Mouse (Mus musculus): ENCODE data around the gene Shank2. TPM values are rescaled to one million over a fixed set of nuclear protein-coding genes. Genes with fewer than 3 reads are reported as not detected.

The Shank2 gene
- polyA plus RNA-seq, 1 experiment from 2014 or later = 0.92 TPM

- DNase-seq = no peak
- Histone ChIP-seq H3K9me3 (ENCODE audit: low read length) (no peaks in the 10 kb centered on the region), H3K4me1 (ENCODE audit: insufficient read depth) (no peaks in the 10 kb centered on the region), H3K27ac (ENCODE audit: low read depth) (no peak overlapping the region), H3K4me3 (ENCODE audit: low read depth, low read length) (no peak overlapping the region), H3K4me2 (ENCODE audit: low read depth, low read length) (no peak overlapping the region), H3K9ac (replicated peaks) (no peak overlapping the region), H3K27me3 (ENCODE audit: insufficient read depth, low read length) (no peaks in the 10 kb centered on the region), H3K36me3 (replicated peaks; ENCODE audit: insufficient read depth, low read length) (no peaks in the 10 kb centered on the region)
- TF ChIP-seq CTCF (IDR thresholded peaks at IDR 0.05; ENCODE audit: low read depth) (no peak), EP300 (IDR thresholded peaks at IDR 0.05; ENCODE audit: low read depth) (no peak)
- 86% methylated on average over 10 of the region's 10 CpGs for WGBS (ENCODE audit: insufficient replicate concordance)
- ATAC-seq = no peak
Measured at GRCm38 (mm10) chr7:144325603-144326002, 323.9 kb downstream of the Shank2 start.

- H3K9ac ChIP-seq (replicated peaks) = no peak overlapping the region
- TF ChIP-seq EP300 (IDR thresholded peaks at IDR 0.05; ENCODE audit: low read depth) (no peak), CTCF (IDR thresholded peaks at IDR 0.05; ENCODE audit: low read depth) (no peak)
- ATAC-seq (no peak), DNase-seq (no peak)
- H3K9me3 ChIP-seq (ENCODE audit: low read length) = no peaks in the 10 kb centered on the region
- no peak overlapping the region for H3K4me3 ChIP-seq (ENCODE audit: low read depth, low read length)
- H3K27me3 ChIP-seq (ENCODE audit: insufficient read depth, low read length) = no peaks in the 10 kb centered on the region
- no peaks in the 10 kb centered on the region for H3K4me1 ChIP-seq (ENCODE audit: insufficient read depth)
- H3K27ac ChIP-seq (ENCODE audit: low read depth) = no peak overlapping the region
- WGBS (ENCODE audit: insufficient replicate concordance) = 67% methylated on average over 2 of the region's 2 CpGs
- H3K4me2 ChIP-seq (ENCODE audit: low read depth, low read length) = no peak overlapping the region
- no peaks in the 10 kb centered on the region for H3K36me3 ChIP-seq (replicated peaks; ENCODE audit: insufficient read depth, low read length)
Measured at GRCm38 (mm10) chr7:144329403-144329890, 327.7 kb downstream of the Shank2 start.

GRCm38 (mm10) chr7:144336626-144337025 is 334.9 kb downstream of the Shank2 start:
- no peak overlapping the region for H3K4me3 ChIP-seq (ENCODE audit: low read depth, low read length)
- TF ChIP-seq EP300 (IDR thresholded peaks at IDR 0.05; ENCODE audit: low read depth) (no peak), CTCF (IDR thresholded peaks at IDR 0.05; ENCODE audit: low read depth) (no peak)
- H3K27me3 ChIP-seq (ENCODE audit: insufficient read depth, low read length) = no peaks in the 10 kb centered on the region
- H3K27ac ChIP-seq (ENCODE audit: low read depth) = no peak overlapping the region
- no peaks in the 10 kb centered on the region for H3K4me1 ChIP-seq (ENCODE audit: insufficient read depth)
- no peaks in the 10 kb centered on the region for H3K9me3 ChIP-seq (ENCODE audit: low read length)
- H3K9ac ChIP-seq (replicated peaks) = no peak overlapping the region
- no peak for ATAC-seq
- H3K4me2 ChIP-seq (ENCODE audit: low read depth, low read length) = no peak overlapping the region
- no peaks in the 10 kb centered on the region for H3K36me3 ChIP-seq (replicated peaks; ENCODE audit: insufficient read depth, low read length)
- no peak for DNase-seq

- WGBS (ENCODE audit: insufficient replicate concordance) = 73% methylated on average over 5 of the region's 5 CpGs
- H3K4me1 ChIP-seq (ENCODE audit: insufficient read depth) = no peaks in the 10 kb centered on the region
Measured at GRCm38 (mm10) chr7:144338694-144339093, 337.0 kb downstream of the Shank2 start.

GRCm38 (mm10) chr7:144340376-144340775 is 338.6 kb downstream of the Shank2 start:
- no peaks in the 10 kb centered on the region for H3K4me1 ChIP-seq (ENCODE audit: insufficient read depth)
- ATAC-seq = no peak
- H3K27ac ChIP-seq (ENCODE audit: low read depth) = no peak overlapping the region
- no peak overlapping the region for H3K4me3 ChIP-seq (ENCODE audit: low read depth, low read length)
- no peak for DNase-seq
- no peaks in the 10 kb centered on the region for H3K9me3 ChIP-seq (ENCODE audit: low read length)
- no peaks in the 10 kb centered on the region for H3K36me3 ChIP-seq (replicated peaks; ENCODE audit: insufficient read depth, low read length)
- WGBS (ENCODE audit: insufficient replicate concordance) = 75% methylated on average over 6 of the region's 6 CpGs
- H3K9ac ChIP-seq (replicated peaks) = no peak overlapping the region
- TF ChIP-seq CTCF (IDR thresholded peaks at IDR 0.05; ENCODE audit: low read depth) (no peak), EP300 (IDR thresholded peaks at IDR 0.05; ENCODE audit: low read depth) (no peak)
- H3K27me3 ChIP-seq (ENCODE audit: insufficient read depth, low read length) = no peaks in the 10 kb centered on the region
- no peak overlapping the region for H3K4me2 ChIP-seq (ENCODE audit: low read depth, low read length)

More at GRCm38 (mm10) chr7:144338694-144339093, 337.0 kb downstream of the Shank2 start:
- TF ChIP-seq EP300 (IDR thresholded peaks at IDR 0.05; ENCODE audit: low read depth) = no peak
- no peak for TF ChIP-seq CTCF (IDR thresholded peaks at IDR 0.05; ENCODE audit: low read depth)
- Histone ChIP-seq H3K9me3 (ENCODE audit: low read length) (no peaks in the 10 kb centered on the region), H3K4me2 (ENCODE audit: low read depth, low read length) (no peak overlapping the region), H3K27me3 (ENCODE audit: insufficient read depth, low read length) (no peaks in the 10 kb centered on the region), H3K36me3 (replicated peaks; ENCODE audit: insufficient read depth, low read length) (no peaks in the 10 kb centered on the region), H3K9ac (replicated peaks) (no peak overlapping the region), H3K27ac (ENCODE audit: low read depth) (no peak overlapping the region), H3K4me3 (ENCODE audit: low read depth, low read length) (no peak overlapping the region)
- ATAC-seq = no peak
- no peak for DNase-seq

GRCm38 (mm10) chr7:144366133-144366532 is 364.4 kb downstream of the Shank2 start:
- H3K4me2 ChIP-seq (ENCODE audit: low read depth, low read length) = no peak overlapping the region
- H3K9ac ChIP-seq (replicated peaks) = no peak overlapping the region
- no peaks in the 10 kb centered on the region for H3K27me3 ChIP-seq (ENCODE audit: insufficient read depth, low read length)
- 73% methylated on average over 2 of the region's 2 CpGs for WGBS (ENCODE audit: insufficient replicate concordance)
- no peak overlapping the region for H3K27ac ChIP-seq (ENCODE audit: low read depth)
- H3K4me1 ChIP-seq (ENCODE audit: insufficient read depth) = no peaks in the 10 kb centered on the region
- H3K36me3 ChIP-seq (replicated peaks; ENCODE audit: insufficient read depth, low read length) = no peaks in the 10 kb centered on the region
- H3K4me3 ChIP-seq (ENCODE audit: low read depth, low read length) = no peak overlapping the region
- no peak for ATAC-seq
- DNase-seq = no peak
- TF ChIP-seq EP300 (IDR thresholded peaks at IDR 0.05; ENCODE audit: low read depth) = no peak
- no peak for TF ChIP-seq CTCF (IDR thresholded peaks at IDR 0.05; ENCODE audit: low read depth)
- H3K9me3 ChIP-seq (ENCODE audit: low read length) = no peaks in the 10 kb centered on the region

- Histone ChIP-seq H3K4me3 (ENCODE audit: low read depth, low read length) (no peak overlapping the region), H3K36me3 (replicated peaks; ENCODE audit: insufficient read depth, low read length) (no peaks in the 10 kb centered on the region), H3K4me2 (ENCODE audit: low read depth, low read length) (no peak overlapping the region), H3K27me3 (ENCODE audit: insufficient read depth, low read length) (no peaks in the 10 kb centered on the region), H3K4me1 (ENCODE audit: insufficient read depth) (no peaks in the 10 kb centered on the region), H3K9me3 (ENCODE audit: low read length) (no peaks in the 10 kb centered on the region), H3K9ac (replicated peaks) (no peak overlapping the region), H3K27ac (ENCODE audit: low read depth) (no peak overlapping the region)
- TF ChIP-seq CTCF (IDR thresholded peaks at IDR 0.05; ENCODE audit: low read depth) = no peak
- no peak for TF ChIP-seq EP300 (IDR thresholded peaks at IDR 0.05; ENCODE audit: low read depth)
- ATAC-seq (no peak), DNase-seq (no peak)
- 84% methylated on average over 8 of the region's 8 CpGs for WGBS (ENCODE audit: insufficient replicate concordance)
Measured at GRCm38 (mm10) chr7:144373059-144373458, 371.3 kb downstream of the Shank2 start.

All from liver, postnatal 0 days (tissue).